Mouse (Mus musculus) spleen, adult 2 months (tissue): ENCODE measurements around the gene Slc39a11.

Source experiments
- CTCF ChIP-seq: fragments of 200-500 bp; IDR thresholded peaks from 2 replicates; pipeline ENCODE4 v1.5.1; 2011; ENCODE audit warnings: mild to moderate bottlenecking, inconsistent platforms; ENCODE audit not compliant: insufficient read depth, insufficient read length, insufficient replicate concordance; ENCODE audit errors: extremely low read depth
- POLR2A ChIP-seq: fragments of 200-500 bp; IDR thresholded peaks from 2 replicates; pipeline ENCODE4 v1.6.1; 2011; ENCODE audit warnings: low read depth, low read length, inconsistent platforms

- no peak for TF ChIP-seq CTCF
- no peak for TF ChIP-seq POLR2A
Observed at GRCm38 (mm10) chr11:113303204-113303603, 346.7 kb downstream of the Slc39a11 start.
